Mouse (Mus musculus): ENCODE measurements around the gene Cdc42bpg. TPM values are rescaled to one million over a fixed set of nuclear protein-coding genes. Genes with fewer than 3 reads are reported as not detected.

Cdc42bpg gene
- polyA plus RNA-seq, 1 experiment, result 33.1 TPM

- no peaks in the 10 kb centered on the region for H3K4me1 ChIP-seq (ENCODE audit: control insufficient read depth, insufficient read depth, low read length)
- H3K4me3 ChIP-seq (replicated peaks; ENCODE audit: insufficient read depth, low read depth, low read length), result no peak overlapping the region
- TF ChIP-seq POLR2A (IDR thresholded peaks at IDR 0.05; ENCODE audit: borderline replicate concordance, insufficient read depth, low read length), result no peak
- no peak for TF ChIP-seq CTCF (IDR thresholded peaks at IDR 0.05; ENCODE audit: borderline replicate concordance, insufficient read depth, low read depth, low read length)
- H3K27ac ChIP-seq (ENCODE audit: insufficient read depth, low read length), result no peak overlapping the region
- DNase-seq, result no peak
- no peaks in the 10 kb centered on the region for H3K27me3 ChIP-seq (ENCODE audit: control insufficient read depth, insufficient read depth, low read length)
- 54% methylated on average over 7 of the region's 7 CpGs for WGBS
Observed at GRCm38 (mm10) chr19:6354030-6354429, 47.8 kb downstream of the Cdc42bpg start.

- H3K27ac ChIP-seq (ENCODE audit: insufficient read depth, low read length), result no peak overlapping the region
- WGBS, result 93% methylated on average over 3 of the region's 3 CpGs
- no peak overlapping the region for H3K4me3 ChIP-seq (replicated peaks; ENCODE audit: insufficient read depth, low read depth, low read length)
- no peaks in the 10 kb centered on the region for H3K27me3 ChIP-seq (ENCODE audit: control insufficient read depth, insufficient read depth, low read length)
- H3K4me1 ChIP-seq (ENCODE audit: control insufficient read depth, insufficient read depth, low read length), result peaks cover 2% of the 10 kb centered on the region; the same call in 1 of the 2 replicates
- no peak for TF ChIP-seq CTCF (IDR thresholded peaks at IDR 0.05; ENCODE audit: borderline replicate concordance, insufficient read depth, low read depth, low read length)
- TF ChIP-seq POLR2A (IDR thresholded peaks at IDR 0.05; ENCODE audit: borderline replicate concordance, insufficient read depth, low read length), result no peak
- DNase-seq, result no peak
Observed at GRCm38 (mm10) chr19:6361291-6361690, 55.0 kb downstream of the Cdc42bpg start.

GRCm38 (mm10) chr19:6363091-6363410, 56.8 kb downstream of the Cdc42bpg start:
- peaks cover 2% of the 10 kb centered on the region; the same call in 1 of the 2 replicates for H3K4me1 ChIP-seq (ENCODE audit: control insufficient read depth, insufficient read depth, low read length)
- DNase-seq, result no peak
- no peak overlapping the region for H3K27ac ChIP-seq (ENCODE audit: insufficient read depth, low read length)
- no peak for TF ChIP-seq CTCF (IDR thresholded peaks at IDR 0.05; ENCODE audit: borderline replicate concordance, insufficient read depth, low read depth, low read length)
- TF ChIP-seq POLR2A (IDR thresholded peaks at IDR 0.05; ENCODE audit: borderline replicate concordance, insufficient read depth, low read length), result no peak; the same call in 1 of the 2 replicates
- under 1% methylated on average over 11 of the region's 11 CpGs for whole genome bisulfite sequencing
- H3K4me3 ChIP-seq (replicated peaks; ENCODE audit: insufficient read depth, low read depth, low read length), result peak overlapping the region; percentile 63
- no peaks in the 10 kb centered on the region for H3K27me3 ChIP-seq (ENCODE audit: control insufficient read depth, insufficient read depth, low read length)

GRCm38 (mm10) chr19:6363411-6364240, 57.4 kb downstream of the Cdc42bpg start, which contains the start of gene Sf1:
Gene Sf1, plus strand, starts transcription at chr19:6363690.
- H3K27me3 ChIP-seq (ENCODE audit: control insufficient read depth, insufficient read depth, low read length), result no peaks in the 10 kb centered on the region
- peak within 1 kb of the TSS; percentile 90 for H3K27ac ChIP-seq (ENCODE audit: insufficient read depth, low read length)
- H3K4me3 ChIP-seq (replicated peaks; ENCODE audit: insufficient read depth, low read depth, low read length), result peak within 1 kb of the TSS; percentile 95
- peak; percentile 99 to 100 for DNase-seq
- H3K4me1 ChIP-seq (ENCODE audit: control insufficient read depth, insufficient read depth, low read length), result peaks cover 2% of the 10 kb centered on the region; the same call in 1 of the 2 replicates
- WGBS, result under 1% methylated on average over 85 of the region's 85 CpGs
- TF ChIP-seq CTCF (IDR thresholded peaks at IDR 0.05; ENCODE audit: borderline replicate concordance, insufficient read depth, low read depth, low read length) (no peak), POLR2A (IDR thresholded peaks at IDR 0.05; ENCODE audit: borderline replicate concordance, insufficient read depth, low read length) (peak; percentile 59)

- H3K4me1 ChIP-seq (ENCODE audit: control insufficient read depth, insufficient read depth, low read length), result peaks cover 2% of the 10 kb centered on the region; the same call in 1 of the 2 replicates
- under 1% methylated on average over 55 of the region's 55 CpGs for WGBS
- peak; percentile 93 to 95 for DNase-seq
- H3K27ac ChIP-seq (ENCODE audit: insufficient read depth, low read length), result peak overlapping the region; percentile 90
- no peaks in the 10 kb centered on the region for H3K27me3 ChIP-seq (ENCODE audit: control insufficient read depth, insufficient read depth, low read length)
- peak overlapping the region; percentile 95 for H3K4me3 ChIP-seq (replicated peaks; ENCODE audit: insufficient read depth, low read depth, low read length)
- peak; percentile 47; the same call in 1 of the 2 replicates for TF ChIP-seq POLR2A (IDR thresholded peaks at IDR 0.05; ENCODE audit: borderline replicate concordance, insufficient read depth, low read length)
- TF ChIP-seq CTCF (IDR thresholded peaks at IDR 0.05; ENCODE audit: borderline replicate concordance, insufficient read depth, low read depth, low read length), result no peak
Observed at GRCm38 (mm10) chr19:6364317-6364725, 58.1 kb downstream of the Cdc42bpg start.

- no peak for DNase-seq
- TF ChIP-seq CTCF (IDR thresholded peaks at IDR 0.05; ENCODE audit: borderline replicate concordance, insufficient read depth, low read depth, low read length) (no peak), POLR2A (IDR thresholded peaks at IDR 0.05; ENCODE audit: borderline replicate concordance, insufficient read depth, low read length) (no peak)
- peak overlapping the region; percentile 95 for H3K4me3 ChIP-seq (replicated peaks; ENCODE audit: insufficient read depth, low read depth, low read length)
- peaks cover 2% of the 10 kb centered on the region; the same call in 1 of the 2 replicates for H3K4me1 ChIP-seq (ENCODE audit: control insufficient read depth, insufficient read depth, low read length)
- WGBS, result 1% methylated on average over 2 of the region's 2 CpGs
- no peaks in the 10 kb centered on the region for H3K27me3 ChIP-seq (ENCODE audit: control insufficient read depth, insufficient read depth, low read length)
- no peak overlapping the region for H3K27ac ChIP-seq (ENCODE audit: insufficient read depth, low read length)
Observed at GRCm38 (mm10) chr19:6364842-6365241, 58.6 kb downstream of the Cdc42bpg start.

GRCm38 (mm10) chr19:6370175-6370574, 63.9 kb downstream of the Cdc42bpg start:
- no peak for DNase-seq
- H3K4me1 ChIP-seq (ENCODE audit: control insufficient read depth, insufficient read depth, low read length), result peaks cover 11% of the 10 kb centered on the region; the same call in 1 of the 2 replicates
- H3K4me3 ChIP-seq (replicated peaks; ENCODE audit: insufficient read depth, low read depth, low read length), result no peak overlapping the region
- H3K27me3 ChIP-seq (ENCODE audit: control insufficient read depth, insufficient read depth, low read length), result no peaks in the 10 kb centered on the region; the same call in 1 of the 2 replicates
- no peak for TF ChIP-seq POLR2A (IDR thresholded peaks at IDR 0.05; ENCODE audit: borderline replicate concordance, insufficient read depth, low read length)
- TF ChIP-seq CTCF (IDR thresholded peaks at IDR 0.05; ENCODE audit: borderline replicate concordance, insufficient read depth, low read depth, low read length), result no peak
- 69% methylated on average over 2 of the region's 2 CpGs for WGBS
- no peak overlapping the region for H3K27ac ChIP-seq (ENCODE audit: insufficient read depth, low read length)

- no peak overlapping the region for H3K4me3 ChIP-seq (replicated peaks; ENCODE audit: insufficient read depth, low read depth, low read length)
- H3K4me1 ChIP-seq (ENCODE audit: control insufficient read depth, insufficient read depth, low read length), result peaks cover 25% of the 10 kb centered on the region
- WGBS, result 96% methylated on average over 3 of the region's 3 CpGs
- no peak for TF ChIP-seq POLR2A (IDR thresholded peaks at IDR 0.05; ENCODE audit: borderline replicate concordance, insufficient read depth, low read length)
- TF ChIP-seq CTCF (IDR thresholded peaks at IDR 0.05; ENCODE audit: borderline replicate concordance, insufficient read depth, low read depth, low read length), result no peak
- DNase-seq, result no peak
- H3K27me3 ChIP-seq (ENCODE audit: control insufficient read depth, insufficient read depth, low read length), result no peaks in the 10 kb centered on the region; the same call in 1 of the 2 replicates
- H3K27ac ChIP-seq (ENCODE audit: insufficient read depth, low read length), result no peak overlapping the region
Observed at GRCm38 (mm10) chr19:6372433-6372832, 66.2 kb downstream of the Cdc42bpg start.

All from cerebellum, adult 2 months (tissue).